Mouse (Mus musculus) C2C12 (cell line): ENCODE results near the gene Vmn2r121. TPM values are rescaled to one million over a fixed set of nuclear protein-coding genes. Genes with fewer than 3 reads are reported as not detected.

ENCODE experiments used
- H3K27me3 ChIP-seq: one replicate; pipeline ENCODE4 v1.6.1; 2011; ENCODE audit not compliant: control insufficient read depth, insufficient read depth, insufficient read length
- H3K36me3 ChIP-seq: one replicate; pipeline ENCODE4 v1.6.1; 2011; ENCODE audit not compliant: control insufficient read depth, insufficient read depth
- H3K4me3 ChIP-seq: one replicate; pipeline ENCODE4 v1.5.1; 2011; ENCODE audit warnings: mild to moderate bottlenecking, control low read depth; ENCODE audit not compliant: poor library complexity, insufficient read depth, severe bottlenecking
- H3K79me2 ChIP-seq: one replicate; pipeline ENCODE4 v1.6.1; 2011; ENCODE audit not compliant: control insufficient read depth, insufficient read depth
- H3K79me3 ChIP-seq: one replicate; pipeline ENCODE4 v1.6.1; 2011; ENCODE audit warnings: low read depth, control low read depth
- H3ac ChIP-seq: one replicate; pipeline ENCODE3; 2011; ENCODE audit warnings: low read depth; ENCODE audit not compliant: control insufficient read depth, insufficient read length
- CEBPB ChIP-seq: IDR thresholded peaks from one replicate; pipeline ENCODE4 v1.6.1; 2011; ENCODE audit warnings: low read depth, mild to moderate bottlenecking, control low read depth, moderate library complexity
- CTCF ChIP-seq: IDR thresholded peaks from one replicate; pipeline ENCODE4 v1.5.1; 2011; ENCODE audit not compliant: control insufficient read depth, insufficient read depth, insufficient read length
- FOSL1 ChIP-seq: IDR thresholded peaks from one replicate; pipeline ENCODE4 v1.8.0; 2011; ENCODE audit warnings: mild to moderate bottlenecking, low read length; ENCODE audit not compliant: poor library complexity, insufficient read depth, severe bottlenecking
- MAX ChIP-seq: IDR thresholded peaks from one replicate; pipeline ENCODE4 v1.6.1; 2011; ENCODE audit warnings: mild to moderate bottlenecking, control low read depth
- MYOD1 ChIP-seq: IDR thresholded peaks from one replicate; pipeline ENCODE4 v1.6.1; 2011; ENCODE audit warnings: low read depth; ENCODE audit not compliant: control insufficient read depth, insufficient read length
- MYOG ChIP-seq: IDR thresholded peaks from one replicate; pipeline ENCODE4 v1.6.1; 2011; ENCODE audit not compliant: control insufficient read depth, insufficient read length; ENCODE audit errors: extremely low read depth
- USF1 ChIP-seq: IDR thresholded peaks from one replicate; pipeline ENCODE4 v1.6.1; 2011; ENCODE audit warnings: low read depth, mild to moderate bottlenecking, control low read depth, moderate library complexity
- long read RNA-seq, 2 experiments: library from polyadenylated mRNA; unstranded; transcript quantifications; one replicate each; pipeline ENCODE4 v2.0.0; 2019 to 2020
- polyA plus RNA-seq: library from polyadenylated mRNA; unstranded; fragments of >200 nt; fragmentation: generic; extraction: Trizol; gene quantifications from one replicate; pipeline ENCODE4 v1.2.1, GENCODE M21; 2012; ENCODE audit warnings: missing spikeins

Vmn2r121 gene
- polyA plus RNA-seq: not detected
- long read RNA-seq, experiment 1: 0 reads
- long read RNA-seq, experiment 2: 0 reads

GRCm38 (mm10) chrX:124135852-124136251, at the start of gene Vmn2r121:
TSS of gene Vmn2r121 (minus strand) at chrX:124135952.
- no peak within 1 kb of the TSS for H3ac ChIP-seq
- H3K36me3 ChIP-seq: no peaks in the 10 kb centered on the region
- no peaks in the 10 kb centered on the region for H3K79me3 ChIP-seq
- H3K79me2 ChIP-seq: no peaks in the 10 kb centered on the region
- H3K27me3 ChIP-seq: no peaks in the 10 kb centered on the region
- no peak for TF ChIP-seq MYOD1
- no peak for TF ChIP-seq CEBPB
- TF ChIP-seq CTCF: no peak
- no peak for TF ChIP-seq FOSL1
- TF ChIP-seq MAX: no peak
- no peak for TF ChIP-seq USF1
- no peak for TF ChIP-seq MYOG
- no peak within 1 kb of the TSS for H3K4me3 ChIP-seq
